Mouse (Mus musculus) limb, embryonic 15.5 days (tissue): ENCODE measurements around the gene Nxf1. TPM values are rescaled to one million over a fixed set of nuclear protein-coding genes. Genes with fewer than 3 reads are reported as not detected.
"Not testable (repeated sequence)": the region's sequence is repeated elsewhere in the genome, so short reads cannot be mapped to it uniquely, and the experiment has no call there.

Source experiments
- ATAC-seq: fragments of 200-750 bp; cut with Nextera tagmentation; 2 replicates; pipeline ENCODE4 v1.8.0; 2017; ENCODE audit warnings: low read depth, moderate TSS enrichment; ENCODE audit not compliant: insufficient number of reproducible peaks, low FRiP score, low TSS enrichment
- H3K27ac ChIP-seq: fragments of 300-500 bp; sonication (generic); 2 replicates; pipeline ENCODE4 v1.5.1; 2015; ENCODE audit warnings: moderate library complexity, mild to moderate bottlenecking, inconsistent platforms
- H3K27me3 ChIP-seq: fragments of 300-500 bp; sonication (generic); 2 replicates; pipeline ENCODE4 v1.6.1; 2015; ENCODE audit warnings: inconsistent platforms
- H3K36me3 ChIP-seq: fragments of 300-500 bp; sonication (generic); 2 replicates; pipeline ENCODE4 v1.6.1; 2015; ENCODE audit warnings: inconsistent platforms
- H3K4me1 ChIP-seq: fragments of 300-500 bp; sonication (generic); 2 replicates; pipeline ENCODE4 v1.6.1; 2015; ENCODE audit warnings: inconsistent platforms
- H3K4me2 ChIP-seq: fragments of 300-500 bp; sonication (generic); 2 replicates; pipeline ENCODE4 v1.6.1; 2015; ENCODE audit warnings: mild to moderate bottlenecking, inconsistent platforms
- H3K4me3 ChIP-seq: fragments of 300-500 bp; sonication (generic); 2 replicates; pipeline ENCODE4 v1.5.1; 2015; ENCODE audit warnings: mild to moderate bottlenecking, inconsistent platforms
- H3K9ac ChIP-seq: fragments of 300-500 bp; sonication (generic); 2 replicates; pipeline ENCODE4 v1.6.1; 2015; ENCODE audit warnings: inconsistent platforms
- H3K9me3 ChIP-seq: fragments of 300-500 bp; sonication (generic); 2 replicates; pipeline ENCODE4 v1.6.1; 2016; ENCODE audit warnings: inconsistent platforms
- WGBS: fragments of 180-500 bp; shearing (Covaris S2); methylation state at CpG from one replicate; pipeline ENCODE4 v1.1.7; 2015; 5-methylcytosine and 5-hydroxymethylcytosine counted together
- polyA plus RNA-seq: library from polyadenylated mRNA; unstranded; fragments of >200 nt; fragmentation: Nextera tagmentation; extraction: Ambion mirVana; gene quantifications from 2 replicates; pipeline ENCODE4 v1.2.1, GENCODE M21; 2015

The Nxf1 gene
- polyA plus RNA-seq, 1 experiment from 2014 or later, result 171 TPM

DNA sequence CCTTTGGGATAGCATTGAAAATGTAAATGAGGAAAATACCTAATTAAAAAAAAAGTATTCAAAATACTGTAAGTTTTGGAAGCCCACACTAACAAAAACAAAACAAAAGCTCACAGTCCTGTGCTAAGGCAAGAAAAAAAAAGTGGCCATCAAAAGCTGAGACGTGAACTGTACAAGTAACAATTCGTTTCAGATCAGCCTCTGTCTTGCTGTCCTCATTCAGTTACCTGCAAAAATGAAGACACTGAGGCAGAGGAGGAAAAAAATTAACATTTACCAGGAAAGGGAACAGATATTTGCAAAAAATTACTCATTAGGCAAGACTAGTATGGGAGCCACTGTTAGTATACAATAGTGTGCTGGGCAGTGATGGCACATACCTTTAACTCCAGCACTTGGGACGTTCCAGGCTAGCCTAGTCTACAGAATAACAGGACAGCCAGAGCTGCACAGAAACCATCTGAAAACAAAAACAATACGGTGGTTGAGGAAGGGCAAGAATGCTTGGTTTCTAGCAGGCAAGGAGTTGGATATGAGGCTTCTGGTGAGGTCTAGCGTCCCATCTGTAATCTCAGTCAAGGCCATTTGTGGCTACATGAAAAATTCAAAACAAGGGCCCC lies 29.3 kb upstream of the Nxf1 start:
- ATAC-seq, result no peak
- no peak overlapping the region for H3K4me2 ChIP-seq
- no peak overlapping the region for H3K4me3 ChIP-seq
- 21% methylated on average over 5 of the region's 5 CpGs for WGBS
- no peak overlapping the region for H3K27ac ChIP-seq
- no peaks in the 10 kb centered on the region for H3K9me3 ChIP-seq
- H3K27me3 ChIP-seq, result no peaks in the 10 kb centered on the region
- H3K36me3 ChIP-seq, result peaks cover 23% of the 10 kb centered on the region
- peaks cover 19% of the 10 kb centered on the region for H3K4me1 ChIP-seq
- H3K9ac ChIP-seq, result no peak overlapping the region

DNA sequence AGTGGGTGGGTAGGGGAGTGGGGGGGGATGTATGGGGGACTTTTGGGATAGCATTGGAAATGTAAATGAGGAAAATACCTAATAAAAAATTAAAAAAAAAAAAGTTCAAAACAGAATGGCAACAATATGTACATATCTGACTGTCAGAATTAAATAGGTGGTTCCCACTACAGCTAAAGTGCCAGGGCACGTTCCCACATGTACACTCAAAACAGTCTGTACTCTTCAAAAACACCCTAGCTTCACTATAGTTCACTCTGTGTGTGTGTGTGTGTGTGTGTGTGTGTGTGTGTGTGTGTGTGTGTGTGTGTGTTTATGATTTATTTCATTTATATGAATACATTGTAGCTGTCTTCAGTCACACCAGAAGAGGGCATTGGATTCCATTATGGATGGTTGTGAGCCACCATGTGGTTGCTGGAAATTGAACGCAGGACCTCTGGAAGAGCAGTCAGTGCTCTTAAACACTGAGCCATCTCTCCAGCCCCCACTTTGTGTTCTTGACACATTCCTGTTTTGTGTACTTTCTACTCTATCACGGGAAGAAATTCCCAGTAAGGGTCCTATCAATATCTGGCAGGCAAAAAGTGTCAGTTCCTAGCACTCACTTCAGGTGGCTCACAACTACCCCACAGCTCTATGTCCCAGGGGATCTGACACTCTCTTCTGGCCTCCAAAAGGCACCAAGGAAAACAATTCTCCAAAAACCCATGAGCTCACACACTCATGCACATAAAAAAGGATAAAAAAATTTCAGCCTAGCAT lies 28.4 kb upstream of the Nxf1 start:
- H3K27me3 ChIP-seq, H3K27ac ChIP-seq, H3K4me2 ChIP-seq, H3K9ac ChIP-seq, H3K4me3 ChIP-seq, H3K9me3 ChIP-seq, ATAC-seq: not testable (repeated sequence)
- H3K4me1 ChIP-seq, result peaks cover 19% of the 10 kb centered on the region
- WGBS, result 43% methylated on average over 3 of the region's 3 CpGs
- H3K36me3 ChIP-seq, result peaks cover 23% of the 10 kb centered on the region

DNA sequence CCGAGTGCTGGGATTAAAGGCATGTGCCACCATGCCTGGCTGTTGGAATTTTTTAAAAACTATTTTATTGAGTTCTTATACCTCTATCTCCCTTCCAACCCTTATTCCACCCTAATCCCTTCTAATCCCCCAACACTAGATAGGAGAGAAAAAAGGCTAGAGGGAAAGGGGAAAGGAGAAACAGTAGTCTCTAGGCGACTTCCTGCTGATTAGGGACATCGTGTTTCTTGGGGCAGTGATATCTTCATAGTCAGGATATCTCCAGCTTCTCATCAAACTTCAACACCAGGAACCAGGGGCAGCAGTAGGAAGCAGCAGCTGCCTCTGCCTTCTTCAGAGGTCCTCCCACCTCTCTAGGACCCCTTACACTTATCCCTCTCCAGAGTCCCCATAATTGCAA lies 22.5 kb upstream of the Nxf1 start:
- H3K4me1 ChIP-seq, result peaks cover 18% of the 10 kb centered on the region; the same call in 1 of the 2 replicates
- WGBS, result 72% methylated on average over 3 of the region's 3 CpGs
- H3K27ac ChIP-seq, result no peak overlapping the region
- no peak overlapping the region for H3K4me2 ChIP-seq
- H3K9me3 ChIP-seq, result no peaks in the 10 kb centered on the region
- no peak overlapping the region for H3K9ac ChIP-seq
- H3K36me3 ChIP-seq, result peaks cover 18% of the 10 kb centered on the region
- H3K27me3 ChIP-seq, result no peaks in the 10 kb centered on the region
- H3K4me3 ChIP-seq, result no peak overlapping the region
- no peak for ATAC-seq

DNA sequence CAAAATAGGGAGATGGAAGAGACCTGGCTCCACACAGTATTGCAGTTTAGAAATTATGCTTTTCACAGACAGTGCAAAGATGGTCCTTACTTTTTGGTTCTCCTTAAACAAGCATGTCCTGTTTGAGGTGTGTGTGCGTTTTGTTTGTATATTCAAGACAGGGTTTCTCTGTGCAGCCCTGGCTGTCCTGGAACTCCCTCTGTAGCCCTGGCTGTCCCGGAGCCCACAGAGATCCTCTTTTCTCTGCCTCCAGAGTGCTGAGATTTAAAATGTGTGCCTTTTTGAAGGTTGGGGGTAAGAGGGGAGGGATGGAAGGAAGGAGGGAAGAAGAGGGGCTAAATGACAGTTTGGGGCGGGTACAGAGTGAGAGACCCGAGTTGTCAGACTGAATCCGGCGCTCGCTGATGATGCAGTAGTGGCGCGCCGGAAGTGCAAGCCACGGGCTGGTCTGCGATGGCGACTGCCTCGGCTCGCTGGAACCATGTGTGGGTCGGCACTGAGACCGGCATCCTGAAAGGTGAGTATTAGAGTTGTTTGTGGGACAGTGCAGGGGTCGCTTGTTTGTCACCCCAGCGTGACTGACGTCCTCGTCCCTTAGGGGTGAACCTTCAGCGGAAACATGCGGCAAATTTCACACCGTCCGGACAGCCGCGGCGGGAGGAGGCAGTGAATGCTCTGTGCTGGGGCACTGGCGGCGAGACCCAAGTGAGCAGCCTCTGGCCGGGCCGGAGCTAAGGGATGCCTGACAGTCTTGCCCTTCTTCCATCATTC lies 21.3 kb upstream of the Nxf1 start, which contains the start of gene Wdr74:
Gene Wdr74 (plus strand): TSS at position 439 of the 771 bp plus-strand sequence.
- H3K4me2 ChIP-seq, result peak within 1 kb of the TSS; percentile 69
- no peaks in the 10 kb centered on the region for H3K9me3 ChIP-seq
- H3K9ac ChIP-seq, result peak within 1 kb of the TSS; percentile 69
- peak within 1 kb of the TSS; percentile 47 for H3K27ac ChIP-seq
- under 1% methylated on average over 32 of the region's 32 CpGs for WGBS
- peaks cover 21% of the 10 kb centered on the region for H3K4me1 ChIP-seq
- H3K36me3 ChIP-seq, result peaks cover 31% of the 10 kb centered on the region
- peak within 1 kb of the TSS; percentile 84 for H3K4me3 ChIP-seq
- peak; percentile 90 for ATAC-seq
- no peaks in the 10 kb centered on the region for H3K27me3 ChIP-seq

DNA sequence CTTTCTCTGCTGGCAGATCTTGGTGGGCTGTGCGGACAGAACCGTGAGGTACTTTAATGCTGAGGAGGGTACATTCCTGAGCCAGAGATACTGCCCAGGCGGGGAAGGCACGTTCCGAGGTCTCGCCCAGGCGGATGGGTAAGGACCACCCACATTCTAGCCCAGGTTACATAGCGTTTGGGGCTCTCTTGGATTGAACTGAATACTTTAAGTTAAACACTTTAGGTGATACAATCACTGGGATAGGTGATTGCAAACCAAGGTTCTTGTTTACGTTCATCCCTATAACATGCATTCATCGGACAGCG lies 20.8 kb upstream of the Nxf1 start:
- peaks cover 27% of the 10 kb centered on the region for H3K4me1 ChIP-seq
- peaks cover 33% of the 10 kb centered on the region for H3K36me3 ChIP-seq
- no peaks in the 10 kb centered on the region for H3K9me3 ChIP-seq
- WGBS, result 2% methylated on average over 11 of the region's 11 CpGs
- peak overlapping the region; percentile 69 for H3K9ac ChIP-seq
- peak overlapping the region; percentile 47 for H3K27ac ChIP-seq
- ATAC-seq, result no peak
- H3K27me3 ChIP-seq, result no peaks in the 10 kb centered on the region
- peak overlapping the region; percentile 69 for H3K4me2 ChIP-seq
- H3K4me3 ChIP-seq, result peak overlapping the region; percentile 84

DNA sequence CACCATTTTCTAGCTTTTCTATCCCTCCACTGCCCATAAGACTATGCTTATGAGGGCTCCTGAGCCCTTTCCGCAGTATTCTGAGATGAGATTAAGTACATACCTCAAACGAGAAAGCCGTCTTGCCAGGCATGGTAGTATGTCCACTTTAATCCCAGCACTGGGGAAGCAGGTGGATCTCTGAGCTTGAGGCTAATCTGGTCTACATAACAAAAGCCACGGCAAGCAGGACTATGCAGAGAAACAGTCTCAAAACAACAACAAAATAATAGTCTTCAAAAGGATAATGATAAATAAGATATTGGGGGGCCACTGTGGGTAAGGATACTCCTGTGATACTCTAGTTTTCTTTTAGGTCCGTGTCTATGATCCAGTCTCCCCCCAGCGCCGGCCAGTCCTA lies 18.0 kb upstream of the Nxf1 start:
- no peak for ATAC-seq
- H3K36me3 ChIP-seq, result peaks cover 47% of the 10 kb centered on the region
- no peak overlapping the region for H3K4me3 ChIP-seq
- H3K27ac ChIP-seq, result no peak overlapping the region
- H3K9me3 ChIP-seq, result no peaks in the 10 kb centered on the region
- H3K4me1 ChIP-seq, result peaks cover 40% of the 10 kb centered on the region
- H3K9ac ChIP-seq, result no peak overlapping the region
- no peaks in the 10 kb centered on the region for H3K27me3 ChIP-seq
- WGBS, result 92% methylated on average over 7 of the region's 7 CpGs
- H3K4me2 ChIP-seq, result no peak overlapping the region

DNA sequence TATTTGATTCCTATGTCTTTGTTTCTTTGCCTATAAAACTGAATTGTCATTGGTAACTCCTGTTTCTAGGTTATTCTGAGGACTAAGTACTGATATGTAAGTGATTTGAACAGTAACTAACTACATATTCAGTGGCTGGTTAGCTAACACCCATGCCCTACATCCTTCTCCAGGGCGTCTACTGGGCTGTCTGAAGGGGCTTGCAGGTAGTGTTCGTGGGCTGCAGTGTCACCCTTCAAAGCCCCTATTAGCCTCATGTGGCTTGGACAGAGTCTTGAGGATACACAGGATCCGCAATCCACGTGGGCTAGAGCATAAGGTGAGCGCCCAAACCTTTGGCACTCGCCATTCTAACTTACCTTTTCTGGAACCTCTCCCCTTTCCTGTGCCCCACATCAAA lies 17.2 kb upstream of the Nxf1 start:
- Histone ChIP-seq H3K9ac (no peak overlapping the region), H3K4me1 (peaks cover 40% of the 10 kb centered on the region), H3K27me3 (no peaks in the 10 kb centered on the region), H3K4me3 (no peak overlapping the region), H3K9me3 (no peaks in the 10 kb centered on the region), H3K4me2 (no peak overlapping the region), H3K36me3 (peaks cover 53% of the 10 kb centered on the region), H3K27ac (no peak overlapping the region)
- ATAC-seq, result no peak
- WGBS, result 95% methylated on average over 6 of the region's 6 CpGs

DNA sequence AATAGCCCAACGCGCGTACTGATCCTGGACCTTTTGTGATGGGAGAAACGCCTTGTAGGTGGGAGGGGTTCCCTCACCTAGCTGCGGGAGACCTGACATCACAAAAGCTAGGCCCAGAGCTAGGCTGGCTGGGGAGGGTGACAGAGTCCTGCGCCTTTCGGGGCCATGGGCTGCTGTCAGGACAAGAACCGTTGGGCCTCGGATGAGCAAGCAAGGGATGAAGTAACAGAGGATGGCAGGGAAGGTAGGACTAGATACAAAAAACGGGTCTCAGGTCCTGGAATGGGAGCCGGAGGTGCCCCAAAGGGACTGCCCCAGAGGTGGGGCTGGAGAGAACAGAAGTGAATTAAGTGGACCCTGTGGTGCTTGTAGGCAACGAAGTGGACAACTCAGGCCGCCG lies 16.3 kb upstream of the Nxf1 start, which contains the start of gene 1700092M07Rik:
Gene 1700092M07Rik (plus strand): TSS at position 116 of the 400 bp plus-strand sequence.
- peak within 1 kb of the TSS; percentile 90 for H3K9ac ChIP-seq
- peaks cover 63% of the 10 kb centered on the region for H3K36me3 ChIP-seq
- H3K4me1 ChIP-seq, result peaks cover 34% of the 10 kb centered on the region
- peak within 1 kb of the TSS; percentile 45 for H3K4me2 ChIP-seq
- peak within 1 kb of the TSS; percentile 99 for H3K27ac ChIP-seq
- H3K9me3 ChIP-seq, result no peaks in the 10 kb centered on the region
- no peak; the same call in 1 of the 2 replicates for ATAC-seq
- H3K4me3 ChIP-seq, result peak within 1 kb of the TSS; percentile 88
- 66% methylated on average over 14 of the region's 14 CpGs for WGBS
- H3K27me3 ChIP-seq, result no peaks in the 10 kb centered on the region

DNA sequence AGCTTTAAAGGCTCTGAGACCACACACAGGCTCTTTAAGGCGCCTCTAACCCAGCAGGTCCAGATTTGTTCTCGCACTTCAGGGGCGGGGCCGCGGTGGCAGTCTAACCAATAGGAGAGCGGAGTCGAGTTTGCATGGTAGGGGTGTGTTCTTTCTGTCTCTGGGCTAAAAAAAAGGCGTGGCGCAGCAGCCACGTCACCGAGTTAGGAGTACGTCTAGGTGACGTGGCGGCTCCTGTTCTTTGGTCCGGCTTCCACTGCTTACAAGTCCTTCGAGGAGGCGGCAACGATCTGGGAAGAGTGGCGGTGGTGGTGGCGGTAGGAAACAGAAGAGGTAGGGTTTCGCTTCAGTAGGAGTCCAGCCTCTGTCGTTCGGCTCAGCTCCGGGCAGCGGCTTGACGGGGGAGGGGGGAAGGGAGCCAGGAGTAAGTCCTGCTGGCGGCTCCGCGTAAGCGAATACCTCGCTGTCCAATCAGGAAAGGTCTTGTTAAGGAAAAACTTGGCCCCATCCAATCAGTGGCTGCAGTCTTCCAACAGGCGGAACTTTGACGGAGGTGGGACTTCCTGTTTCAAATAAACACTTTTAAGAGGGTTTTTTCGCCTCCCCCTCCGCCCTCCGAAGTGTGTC lies 15.5 kb upstream of the Nxf1 start, which contains the start of gene Stx5a:
Gene Stx5a (plus strand): TSS at position 171 of the 627 bp plus-strand sequence.
- peak within 1 kb of the TSS; percentile 71 for H3K4me2 ChIP-seq
- H3K4me1 ChIP-seq, result peaks cover 34% of the 10 kb centered on the region
- no peaks in the 10 kb centered on the region for H3K9me3 ChIP-seq
- peak within 1 kb of the TSS; percentile 88 for H3K4me3 ChIP-seq
- WGBS, result under 1% methylated on average over 36 of the region's 36 CpGs
- peaks cover 70% of the 10 kb centered on the region for H3K36me3 ChIP-seq
- ATAC-seq, result peak; percentile 96
- H3K27ac ChIP-seq, result peak within 1 kb of the TSS; percentile 99
- H3K27me3 ChIP-seq, result no peaks in the 10 kb centered on the region
- peak within 1 kb of the TSS; percentile 90 for H3K9ac ChIP-seq

DNA sequence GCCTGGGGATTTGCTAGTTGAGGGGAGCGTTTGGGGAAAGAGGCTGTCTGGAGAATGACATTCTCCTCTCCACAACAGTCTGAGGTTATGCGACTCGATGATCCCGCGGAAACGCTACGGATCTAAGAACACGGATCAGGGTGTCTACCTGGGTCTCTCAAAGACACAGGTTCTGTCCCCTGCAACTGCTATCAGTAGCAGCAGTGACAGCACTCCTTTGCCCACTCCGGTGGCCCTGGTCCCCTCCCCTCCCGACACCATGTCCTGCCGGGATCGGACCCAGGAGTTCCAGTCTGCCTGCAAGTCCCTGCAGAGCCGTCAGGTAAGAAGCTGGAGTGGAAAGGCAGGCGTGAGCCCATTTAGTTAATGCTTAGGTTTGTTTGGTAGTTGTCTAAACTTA lies 14.7 kb upstream of the Nxf1 start:
- 18% methylated on average over 14 of the region's 14 CpGs for WGBS
- Histone ChIP-seq H3K27ac (peak overlapping the region; percentile 99), H3K9ac (peak overlapping the region; percentile 90), H3K27me3 (no peaks in the 10 kb centered on the region), H3K9me3 (no peaks in the 10 kb centered on the region), H3K36me3 (peaks cover 78% of the 10 kb centered on the region), H3K4me1 (peaks cover 28% of the 10 kb centered on the region), H3K4me2 (peak overlapping the region; percentile 71), H3K4me3 (peak overlapping the region; percentile 88)
- ATAC-seq, result no peak

DNA sequence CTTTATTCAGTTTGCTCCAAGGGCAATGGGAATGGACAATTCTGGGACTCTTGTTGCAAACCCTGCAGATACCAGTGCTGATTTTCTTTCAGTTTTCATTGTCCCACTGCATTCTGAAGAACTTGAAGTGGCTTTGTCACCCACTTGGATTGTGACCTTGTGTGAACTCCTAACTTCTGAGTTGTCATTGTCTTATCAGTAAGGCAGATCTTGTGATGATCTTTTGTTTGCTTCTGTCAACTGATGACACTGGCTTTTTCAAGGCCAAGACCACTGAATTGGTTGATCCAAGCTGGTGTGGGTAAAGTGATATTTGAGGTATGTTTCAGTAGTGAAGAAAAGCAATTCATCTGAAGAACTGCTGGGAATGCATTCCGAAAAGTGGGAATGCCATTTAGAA lies 11.5 kb upstream of the Nxf1 start:
- H3K4me1 ChIP-seq, result peaks cover 21% of the 10 kb centered on the region
- H3K4me2 ChIP-seq, result no peak overlapping the region
- WGBS, result 95% methylated on average over 1 of the region's 1 CpGs
- H3K36me3 ChIP-seq, result peaks cover 81% of the 10 kb centered on the region
- no peak overlapping the region for H3K4me3 ChIP-seq
- no peak overlapping the region for H3K27ac ChIP-seq
- H3K9me3 ChIP-seq, result no peaks in the 10 kb centered on the region
- ATAC-seq, result no peak
- H3K27me3 ChIP-seq, result no peaks in the 10 kb centered on the region
- no peak overlapping the region for H3K9ac ChIP-seq
